Mouse (Mus musculus): ENCODE data around the gene Il22ra2.

Il22ra2 gene

DNA sequence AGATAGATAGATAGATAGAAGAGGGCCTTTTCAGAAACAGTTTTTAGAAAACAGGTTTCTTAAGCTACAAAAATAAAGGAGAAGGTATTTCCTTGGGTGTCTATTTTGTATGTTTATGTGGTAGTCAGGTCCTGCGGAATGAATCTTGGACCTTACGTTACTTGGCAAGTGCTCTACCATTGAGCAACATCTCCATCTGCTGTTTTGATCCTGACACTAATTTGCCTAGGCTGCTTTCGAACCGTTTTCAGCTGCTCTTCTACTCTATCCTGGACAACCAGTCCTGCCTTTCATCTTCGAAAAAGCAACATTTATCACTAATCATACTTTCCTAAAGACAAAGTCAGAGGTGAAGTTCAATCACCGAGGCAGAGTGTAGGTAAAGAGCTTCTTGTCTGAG is 18.6 kb upstream of the Il22ra2 start:
- DNase-seq, result no peak

- no peak for DNase-seq
Measured at GRCm38 (mm10) chr10:19609125-19609524, 12.7 kb upstream of the Il22ra2 start.

GRCm38 (mm10) chr10:19611616-19612015 is 10.2 kb upstream of the Il22ra2 start:
- DNase-seq, result no peak

- DNase-seq, result peak; percentile 81
Measured at GRCm38 (mm10) chr10:19613111-19613753, 8.6 kb upstream of the Il22ra2 start.

DNA sequence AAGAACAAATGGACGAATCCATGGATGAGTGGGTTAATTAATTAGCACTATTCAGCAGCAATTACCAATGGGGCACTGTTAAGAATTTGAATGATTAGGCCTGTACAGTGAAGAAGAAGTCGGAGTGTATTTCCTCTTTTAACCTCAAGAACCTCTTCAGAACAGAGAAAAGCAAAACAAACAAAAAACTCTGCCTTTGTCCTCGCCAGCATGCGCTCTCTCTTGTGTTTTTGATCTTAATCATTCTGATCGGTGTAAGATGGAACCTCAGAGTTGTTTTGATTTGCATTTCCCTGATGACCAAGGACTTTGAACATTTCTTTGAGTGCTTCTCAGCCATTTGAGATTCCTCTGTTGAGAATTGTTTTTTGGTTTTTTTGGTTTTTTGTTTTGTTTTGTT is 2.1 kb upstream of the Il22ra2 start:
- DNase-seq, result no peak

DNA sequence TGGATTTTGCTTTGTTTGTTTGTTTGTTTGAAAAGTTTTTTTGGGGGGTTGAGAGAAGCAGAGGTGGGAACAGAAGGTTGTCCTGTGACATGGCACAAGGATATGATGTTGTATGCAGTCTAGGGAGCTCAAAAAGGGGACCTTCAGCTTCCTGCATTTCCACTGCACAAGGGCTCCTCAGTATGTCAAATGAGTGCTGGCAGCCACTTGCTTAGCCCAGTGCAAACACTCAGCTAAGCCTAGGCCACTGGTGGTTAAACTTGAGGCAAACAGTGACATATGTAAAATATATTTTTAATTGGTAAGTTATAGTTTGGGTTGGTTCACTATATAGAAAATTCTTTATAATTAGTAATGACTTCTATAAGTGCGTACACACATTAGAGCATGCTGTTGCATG is 2.8 kb downstream of the Il22ra2 start:
- no peak for DNase-seq

DNA sequence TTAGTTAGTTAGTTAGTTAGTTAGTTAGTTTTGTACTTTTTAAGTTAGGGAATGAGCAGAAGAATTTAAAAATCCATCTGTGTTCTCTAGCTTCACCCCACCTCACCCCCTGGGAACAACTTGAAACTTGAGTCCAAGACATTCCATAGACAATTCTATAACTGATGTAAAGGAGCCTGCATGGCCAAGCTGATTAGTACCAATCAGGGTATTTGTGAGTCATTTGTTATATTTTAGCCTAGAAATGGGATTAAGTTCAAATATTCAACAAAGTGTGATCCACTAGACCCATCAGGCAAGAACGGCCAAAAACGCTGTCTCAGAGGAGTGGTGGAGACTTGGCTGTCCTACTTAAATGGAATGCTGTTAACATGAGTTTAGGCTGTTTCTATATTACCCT is 5.5 kb downstream of the Il22ra2 start:
- no peak for DNase-seq

DNA sequence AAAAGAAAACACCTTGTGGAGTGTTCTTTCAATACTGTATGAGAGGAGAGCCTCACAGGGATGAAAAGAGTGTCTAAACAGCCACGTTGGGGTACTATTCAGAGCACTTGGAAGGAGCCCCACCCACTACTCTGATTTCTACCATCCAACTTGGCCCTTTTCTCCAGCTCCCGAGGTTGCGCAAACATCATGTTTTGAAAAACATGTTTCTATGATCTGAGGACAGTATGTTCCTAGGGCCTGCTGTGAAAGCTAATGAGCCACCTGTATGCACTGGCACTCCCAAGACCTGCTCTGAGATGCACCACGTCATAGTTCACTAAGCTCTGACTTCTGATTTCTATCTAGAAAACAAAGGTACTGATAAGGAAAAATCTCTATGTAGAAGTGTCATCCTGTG is 6.0 kb downstream of the Il22ra2 start:
- peak; percentile 47 for DNase-seq

DNA sequence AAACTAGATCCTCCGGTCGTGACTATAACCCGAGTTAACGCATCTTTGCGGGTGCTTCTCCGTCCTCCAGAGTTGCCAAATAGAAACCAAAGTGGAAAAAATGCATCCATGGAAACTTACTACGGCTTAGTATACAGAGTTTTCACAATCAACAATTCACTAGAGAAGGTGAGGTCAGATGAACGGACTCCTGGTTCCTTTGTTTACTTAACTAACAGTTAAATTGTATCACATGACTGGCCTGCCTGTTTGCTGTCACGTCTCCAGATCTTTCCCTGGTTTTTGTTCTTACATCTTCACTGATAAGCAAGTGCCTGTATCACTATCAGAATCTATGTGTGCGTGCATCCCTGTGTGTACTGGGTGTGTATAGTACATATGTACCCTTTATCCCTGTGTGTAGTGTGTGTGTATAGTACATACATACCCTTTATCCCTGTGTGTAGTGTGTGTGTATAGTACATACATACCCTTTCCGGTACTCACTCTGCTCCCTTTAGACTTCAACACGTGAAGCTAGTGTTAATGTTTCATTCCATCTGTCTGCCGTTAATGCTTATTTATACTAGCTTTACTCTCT is 9.9 kb downstream of the Il22ra2 start:
- no peak for DNase-seq

GRCm38 (mm10) chr10:19638851-19639250 is 17.1 kb downstream of the Il22ra2 start:
- no peak for DNase-seq

GRCm38 (mm10) chr10:19639630-19640029 is 17.8 kb downstream of the Il22ra2 start:
- no peak for DNase-seq

- no peak for DNase-seq
Measured at GRCm38 (mm10) chr10:19645119-19645518, 23.3 kb downstream of the Il22ra2 start.

GRCm38 (mm10) chr10:19657426-19657825 is 35.6 kb downstream of the Il22ra2 start:
- DNase-seq, result no peak

DNA sequence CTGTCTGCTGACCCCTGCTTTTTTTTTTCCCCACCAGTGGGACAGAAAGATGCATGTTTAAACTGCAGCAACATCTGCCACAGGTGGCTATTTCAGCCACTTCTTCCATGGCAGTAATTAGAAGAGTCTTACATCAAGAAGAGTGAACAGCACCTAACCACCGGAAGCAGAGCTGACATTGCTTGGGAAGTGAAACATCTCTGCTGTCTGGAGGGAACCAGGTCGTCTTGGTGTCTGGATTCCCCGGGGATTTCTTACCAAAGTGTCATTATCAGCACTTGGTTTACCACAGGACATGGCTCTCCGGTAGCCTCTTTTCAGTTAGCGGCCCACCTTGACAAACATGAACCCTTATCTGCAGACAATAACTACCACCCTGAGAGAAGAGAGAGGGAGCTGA is 38.2 kb downstream of the Il22ra2 start:
- no peak for DNase-seq

DNA sequence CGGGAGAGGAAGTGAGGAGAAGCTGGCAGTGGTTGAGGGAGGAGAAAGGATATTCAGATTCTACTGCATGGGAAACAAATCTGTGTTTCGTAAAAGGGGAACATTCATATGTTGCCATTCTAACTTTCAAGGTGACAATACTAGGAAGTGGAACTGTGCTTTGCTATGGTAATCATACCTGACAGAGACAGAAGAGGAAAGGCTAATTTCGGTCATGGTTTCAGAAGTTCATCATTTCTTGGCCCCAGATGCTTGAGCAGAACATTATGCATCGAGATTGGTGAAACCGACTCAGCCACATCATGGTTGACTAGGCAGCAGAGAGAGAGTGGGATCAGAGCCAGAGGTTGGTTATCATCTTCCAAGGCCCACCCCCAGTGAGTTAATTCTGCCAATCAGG is 47.2 kb downstream of the Il22ra2 start:
- no peak for DNase-seq

- DNase-seq, result no peak
Measured at GRCm38 (mm10) chr10:19672015-19672414, 50.2 kb downstream of the Il22ra2 start.

- DNase-seq, result no peak
Measured at GRCm38 (mm10) chr10:19673146-19673545, 51.3 kb downstream of the Il22ra2 start.

Measured in lung, postnatal 10 days (tissue).